Mouse (Mus musculus) lung, postnatal 4 days (tissue): Measurements from ENCODE around the gene Xab2.

ENCODE experiments used
- DNase-seq, 2 experiments: peaks; one replicate each; pipeline ENCODE4 v3.0.0; 2021

Xab2 gene

GRCm38 (mm10) chr8:3621199-3621970 lies at the start of gene Xab2, which contains the start of gene Pet100:
Gene Xab2 (minus strand): TSS chr8:3621316.
Gene Pet100 (plus strand): TSS chr8:3621548.
- peak; percentile 99 for DNase-seq

GRCm38 (mm10) chr8:3670388-3670787 lies 49.3 kb upstream of the Xab2 start:
- DNase-seq: peak; percentile 59 to 73

GRCm38 (mm10) chr8:3665507-3665906 lies 44.4 kb upstream of the Xab2 start, which contains the start of gene Mcemp1:
Gene Mcemp1 (plus strand): TSS chr8:3665754.
- DNase-seq: peak in 1 of 2 experiments; percentile 43

- peak in 1 of 2 experiments; percentile 24 for DNase-seq
These were observed 43.3 kb upstream of the Xab2 start for GRCm38 (mm10) chr8:3664405-3664804.

- peak; percentile 32 to 45 for DNase-seq
These were observed 39.8 kb upstream of the Xab2 start for GRCm38 (mm10) chr8:3660889-3661288.

GRCm38 (mm10) chr8:3656725-3657381 lies 35.7 kb upstream of the Xab2 start:
- DNase-seq: no peak

GRCm38 (mm10) chr8:3655526-3655925 lies 34.4 kb upstream of the Xab2 start, which contains the start of gene Retn:
Gene Retn (plus strand): TSS chr8:3655770.
- DNase-seq: no peak

GRCm38 (mm10) chr8:3654726-3655508 lies 33.8 kb upstream of the Xab2 start:
- DNase-seq: no peak

GRCm38 (mm10) chr8:3652845-3653244 lies 31.7 kb upstream of the Xab2 start:
- DNase-seq: no peak

- no peak for DNase-seq
These were observed 27.9 kb upstream of the Xab2 start for GRCm38 (mm10) chr8:3648990-3649389.

GRCm38 (mm10) chr8:3648268-3648667 lies 27.2 kb upstream of the Xab2 start:
- DNase-seq: peak in 1 of 2 experiments; percentile 55

GRCm38 (mm10) chr8:3647561-3647960 lies 26.4 kb upstream of the Xab2 start:
- no peak for DNase-seq

GRCm38 (mm10) chr8:3646824-3647531 lies 25.9 kb upstream of the Xab2 start:
- DNase-seq: no peak

GRCm38 (mm10) chr8:3645804-3646203 lies 24.7 kb upstream of the Xab2 start:
- peak; percentile 80 to 82 for DNase-seq

GRCm38 (mm10) chr8:3631478-3631875 lies 10.4 kb upstream of the Xab2 start:
- DNase-seq: peak; percentile 53 to 62

GRCm38 (mm10) chr8:3630647-3631477 lies 9.7 kb upstream of the Xab2 start, which contains the start of gene Stxbp2:
Gene Stxbp2 (plus strand): TSS chr8:3630955.
- DNase-seq: peak; percentile 87

GRCm38 (mm10) chr8:3628014-3628413 lies 6.9 kb upstream of the Xab2 start:
- peak; percentile 22 to 58 for DNase-seq

- no peak for DNase-seq
These were observed 5.9 kb upstream of the Xab2 start for GRCm38 (mm10) chr8:3626971-3627370.

- DNase-seq: no peak
These were observed 4.3 kb upstream of the Xab2 start, which contains the start of gene Pcp2 for GRCm38 (mm10) chr8:3625445-3625844. Gene Pcp2 (minus strand): TSS chr8:3625545.

GRCm38 (mm10) chr8:3622119-3622518 lies 1.0 kb upstream of the Xab2 start:
- no peak for DNase-seq

GRCm38 (mm10) chr8:3609816-3610150 lies 11.3 kb downstream of the Xab2 start:
- DNase-seq: peak in 1 of 2 experiments; percentile 53
